Mouse (Mus musculus) limb, embryonic 11.5 days (tissue): ENCODE data around the gene Deaf1. TPM values are rescaled to one million over a fixed set of nuclear protein-coding genes. Genes with fewer than 3 reads are reported as not detected.
"Not testable (repeated sequence)": the region's sequence is repeated elsewhere in the genome, so short reads cannot be mapped to it uniquely, and the experiment has no call there.

ENCODE experiments used
- ATAC-seq: fragments of 200-750 bp; cut with Nextera tagmentation; 2 replicates; pipeline ENCODE4 v1.8.0; 2017; ENCODE audit warnings: low read depth; ENCODE audit not compliant: insufficient number of reproducible peaks, low FRiP score, low TSS enrichment
- DNase-seq: peaks from one replicate; pipeline ENCODE4 v3.0.0-alpha.2; 2015; ENCODE audit warnings: low spot score
- H3K27ac ChIP-seq: fragments of 300-500 bp; sonication (generic); replicated peaks from 2 replicates; pipeline ENCODE4 v1.5.1; 2014; ENCODE audit warnings: low read depth, mild to moderate bottlenecking, low read length
- H3K27me3 ChIP-seq: fragments of 300-500 bp; sonication (generic); 2 replicates; pipeline ENCODE4 v1.6.1; 2014; ENCODE audit warnings: mild to moderate bottlenecking, low read length, mixed read lengths; ENCODE audit not compliant: control insufficient read depth, insufficient read depth
- H3K36me3 ChIP-seq: fragments of 300-500 bp; sonication (generic); 2 replicates; pipeline ENCODE4 v1.6.1; 2014; ENCODE audit warnings: mild to moderate bottlenecking, low read length, moderate library complexity, mixed read lengths; ENCODE audit not compliant: control insufficient read depth, insufficient read depth
- H3K4me1 ChIP-seq: fragments of 300-500 bp; sonication (generic); 2 replicates; pipeline ENCODE4 v1.6.1; 2014; ENCODE audit warnings: low read length, mixed read lengths; ENCODE audit not compliant: control insufficient read depth, insufficient read depth
- H3K4me2 ChIP-seq: fragments of 300-500 bp; sonication (generic); 2 replicates; pipeline ENCODE4 v1.6.1; 2014; ENCODE audit warnings: low read depth, mild to moderate bottlenecking, moderate library complexity; ENCODE audit not compliant: severe bottlenecking
- H3K4me3 ChIP-seq: fragments of 300-500 bp; sonication (generic); 2 replicates; pipeline ENCODE4 v1.5.1; 2014; ENCODE audit warnings: low read depth, low read length
- H3K9ac ChIP-seq: fragments of 300-500 bp; sonication (generic); 2 replicates; pipeline ENCODE4 v1.6.1; 2014; ENCODE audit warnings: mild to moderate bottlenecking, low read length
- H3K9me3 ChIP-seq: fragments of 300-500 bp; sonication (generic); 2 replicates; pipeline ENCODE4 v1.6.1; 2016; ENCODE audit warnings: low read length; ENCODE audit not compliant: control insufficient read depth
- WGBS: fragments of 180-500 bp; shearing (Covaris S2); extraction: QIAGEN DNeasy Blood & Tissue Kit; methylation state at CpG from one replicate; pipeline ENCODE4 v1.1.7; 2014; 5-methylcytosine and 5-hydroxymethylcytosine counted together
- polyA plus RNA-seq: library from polyadenylated mRNA; unstranded; fragments of >200 nt; fragmentation: Nextera tagmentation; extraction: Ambion mirVana; gene quantifications from 2 replicates; pipeline ENCODE4 v1.2.1, GENCODE M21; 2014

Deaf1 gene
- polyA plus RNA-seq, 1 experiment from 2014 or later, result 59.3 TPM

DNA sequence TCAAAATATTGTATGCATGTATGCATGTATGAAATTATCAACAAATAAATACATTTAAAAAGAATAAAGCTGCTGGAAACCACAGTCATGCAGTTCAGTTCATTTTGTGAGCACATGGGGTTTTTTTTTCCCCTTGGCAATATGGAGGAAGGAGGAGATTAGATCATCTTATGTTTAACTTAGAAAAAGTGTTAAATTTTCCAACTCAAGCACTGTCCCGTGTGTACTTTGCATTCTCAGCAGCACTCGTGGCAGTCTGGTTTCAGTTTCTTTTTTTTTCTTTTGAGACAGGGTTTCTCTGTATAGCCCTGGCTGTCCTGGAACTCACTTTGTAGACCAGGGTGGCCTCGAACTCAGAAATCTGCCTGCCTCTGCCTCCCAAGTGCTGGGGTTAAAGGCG, 77.0 kb downstream of the Deaf1 start:
- not testable (repeated sequence) for H3K4me1 ChIP-seq, H3K4me2 ChIP-seq, H3K27ac ChIP-seq, DNase-seq, ATAC-seq, H3K4me3 ChIP-seq, H3K9ac ChIP-seq, H3K27me3 ChIP-seq, H3K9me3 ChIP-seq
- H3K36me3 ChIP-seq, result peaks cover 33% of the 10 kb centered on the region
- WGBS, result 96% methylated on average over 4 of the region's 4 CpGs

Other genes with a start within 250 kb of the Deaf1 start
- 3.3 and 3.9 TPM in 2 replicates for gene Pkp3, start 249.5 kb downstream of the Deaf1 start, polyA plus RNA-seq
- gene Sigirr, start 227.1 kb downstream of the Deaf1 start, polyA plus RNA-seq, result 1.9 and 2.8 TPM in 2 replicates
- 0.76 and 0.85 TPM in 2 replicates for gene Ano9, start 209.9 kb downstream of the Deaf1 start, polyA plus RNA-seq
- 70.0 and 70.6 TPM in 2 replicates for gene Ptdss2, start 205.3 kb downstream of the Deaf1 start, polyA plus RNA-seq
- gene Rnh1, start 154.8 kb downstream of the Deaf1 start, polyA plus RNA-seq, result 82.9 and 88.3 TPM in 2 replicates
- 98.7 and 99.1 TPM in 2 replicates for gene Hras, start 133.7 kb downstream of the Deaf1 start, polyA plus RNA-seq
- 11.7 and 12.5 TPM in 2 replicates for gene Lrrc56, start 133.5 kb downstream of the Deaf1 start, polyA plus RNA-seq
- gene Lmntd2, start 113.6 kb downstream of the Deaf1 start, polyA plus RNA-seq, result 3.8 and 5.1 TPM in 2 replicates
- 32.5 and 38.8 TPM in 2 replicates for gene Rassf7, start 111.8 kb downstream of the Deaf1 start, polyA plus RNA-seq
- 83.4 and 93.5 TPM in 2 replicates for gene Phrf1, start 98.9 kb downstream of the Deaf1 start, polyA plus RNA-seq
- gene Irf7, start 61.2 kb downstream of the Deaf1 start, polyA plus RNA-seq, result 0.59 and 0.79 TPM in 2 replicates
- 0.20 TPM in 1 of 2 replicates, not detected in the other for gene Cdhr5, start 50.9 kb downstream of the Deaf1 start, polyA plus RNA-seq
- 10.2 TPM in 2 replicates for gene Sct, start 48.6 kb downstream of the Deaf1 start, polyA plus RNA-seq
- gene Drd4, start 35.7 kb downstream of the Deaf1 start, polyA plus RNA-seq, result 0.45 and 0.47 TPM in 2 replicates
- gene Tmem80, start within 50 bp of the Deaf1 start, polyA plus RNA-seq, result 29.5 and 30.2 TPM in 2 replicates
- gene Eps8l2, start 11.2 kb upstream of the Deaf1 start, polyA plus RNA-seq, result 2.6 and 2.8 TPM in 2 replicates
- 306 and 317 TPM in 2 replicates for gene Taldo1, start 64.5 kb upstream of the Deaf1 start, polyA plus RNA-seq
- gene Gatd1, start 86.4 kb upstream of the Deaf1 start, polyA plus RNA-seq, result 52.2 TPM in 2 replicates
- 2.7 and 3.2 TPM in 2 replicates for gene Cend1, start 101.8 kb upstream of the Deaf1 start, polyA plus RNA-seq
- gene Slc25a22, start 110.2 kb upstream of the Deaf1 start, polyA plus RNA-seq, result 34.8 and 37.1 TPM in 2 replicates
- 15.7 and 18.3 TPM in 2 replicates for gene Pidd1, start 116.3 kb upstream of the Deaf1 start, polyA plus RNA-seq
- 1,271 and 1,319 TPM in 2 replicates for gene Rplp2, start 119.7 kb upstream of the Deaf1 start, polyA plus RNA-seq
- gene Pnpla2, start 127.5 kb upstream of the Deaf1 start, polyA plus RNA-seq, result 11.3 and 12.5 TPM in 2 replicates
- gene Cracr2b, start 133.4 kb upstream of the Deaf1 start, polyA plus RNA-seq, result 5.3 and 6.8 TPM in 2 replicates
- gene Cd151, start 139.7 kb upstream of the Deaf1 start, polyA plus RNA-seq, result 27.2 and 35.7 TPM in 2 replicates
- 70.9 and 73.3 TPM in 2 replicates for gene Polr2l, start 147.4 kb upstream of the Deaf1 start, polyA plus RNA-seq
- 21.2 and 22.3 TPM in 2 replicates for gene Tspan4, start 147.6 kb upstream of the Deaf1 start, polyA plus RNA-seq
- gene Chid1, start 212.2 kb upstream of the Deaf1 start, polyA plus RNA-seq, result 24.6 and 27.4 TPM in 2 replicates
- gene Ap2a2, start 234.5 kb upstream of the Deaf1 start, polyA plus RNA-seq, result 70.3 and 76.9 TPM in 2 replicates